Mouse (Mus musculus) liver, postnatal 0 days (tissue): ENCODE measurements around the gene Wfdc3. TPM values are rescaled to one million over a fixed set of nuclear protein-coding genes. Genes with fewer than 3 reads are reported as not detected.
A peak's percentile ranks its signal among the peaks of the same experiment; 100 is the strongest.

Experiments used
- ATAC-seq: fragments of 200-750 bp; cut with Nextera tagmentation; 2 replicates; pipeline ENCODE4 v1.8.0; 2017; ENCODE audit warnings: mild to moderate bottlenecking, moderate library complexity
- DNase-seq: peaks from one replicate; pipeline ENCODE4 v3.0.0-alpha.2; 2016
- H3K27ac ChIP-seq: fragments of 300-500 bp; sonication (generic); 2 replicates; pipeline ENCODE4 v1.5.1; 2014; ENCODE audit warnings: antibody characterized with exemption, moderate library complexity, mild to moderate bottlenecking, low read depth
- H3K27me3 ChIP-seq: fragments of 300-500 bp; sonication (generic); 2 replicates; pipeline ENCODE4 v1.6.1; 2014; ENCODE audit warnings: low read length, control low read depth, mixed read lengths; ENCODE audit not compliant: insufficient read depth
- H3K36me3 ChIP-seq: fragments of 300-500 bp; sonication (generic); replicated peaks from 2 replicates; pipeline ENCODE4 v1.6.1; 2014; ENCODE audit warnings: mild to moderate bottlenecking, control low read depth, low read length, moderate library complexity, mixed read lengths; ENCODE audit not compliant: insufficient read depth
- H3K4me1 ChIP-seq: fragments of 300-500 bp; sonication (generic); 2 replicates; pipeline ENCODE4 v1.6.1; 2014; ENCODE audit warnings: antibody characterized with exemption, mild to moderate bottlenecking, control low read depth; ENCODE audit not compliant: insufficient read depth
- H3K4me2 ChIP-seq: fragments of 300-500 bp; sonication (generic); 2 replicates; pipeline ENCODE4 v1.6.1; 2014; ENCODE audit warnings: low read depth, mild to moderate bottlenecking, low read length, moderate library complexity, mixed read lengths
- H3K4me3 ChIP-seq: fragments of 300-500 bp; sonication (generic); 2 replicates; pipeline ENCODE4 v1.5.1; 2014; ENCODE audit warnings: low read depth, low read length
- H3K9ac ChIP-seq: fragments of 300-500 bp; sonication (generic); replicated peaks from 2 replicates; pipeline ENCODE4 v1.6.1; 2014; ENCODE audit warnings: mild to moderate bottlenecking, moderate library complexity
- H3K9me3 ChIP-seq: fragments of 300-500 bp; sonication (generic); 2 replicates; pipeline ENCODE4 v1.6.1; 2016; ENCODE audit warnings: mild to moderate bottlenecking, control low read depth, low read length, mixed read lengths
- CTCF ChIP-seq: sonication (generic); IDR thresholded peaks from 2 replicates; pipeline ENCODE4 v1.5.1; 2016; ENCODE audit warnings: antibody characterized with exemption, low read depth
- EP300 ChIP-seq: IDR thresholded peaks from 2 replicates; pipeline ENCODE4 v1.6.1; 2016; ENCODE audit warnings: antibody characterized with exemption, low read depth, mild to moderate bottlenecking
- WGBS: fragments of 180-500 bp; shearing (Covaris S2); extraction: QIAGEN DNeasy Blood & Tissue Kit; methylation state at CpG from one replicate; pipeline ENCODE4 v1.1.7; 2014; ENCODE audit not compliant: insufficient replicate concordance; 5-methylcytosine and 5-hydroxymethylcytosine counted together
- polyA plus RNA-seq: library from polyadenylated mRNA; unstranded; fragments of >200 nt; fragmentation: Nextera tagmentation; extraction: Ambion mirVana; gene quantifications from 2 replicates; pipeline ENCODE4 v1.2.1, GENCODE M21; 2015

Wfdc3 gene
- polyA plus RNA-seq, 1 experiment from 2014 or later, result 2.0 TPM

DNA sequence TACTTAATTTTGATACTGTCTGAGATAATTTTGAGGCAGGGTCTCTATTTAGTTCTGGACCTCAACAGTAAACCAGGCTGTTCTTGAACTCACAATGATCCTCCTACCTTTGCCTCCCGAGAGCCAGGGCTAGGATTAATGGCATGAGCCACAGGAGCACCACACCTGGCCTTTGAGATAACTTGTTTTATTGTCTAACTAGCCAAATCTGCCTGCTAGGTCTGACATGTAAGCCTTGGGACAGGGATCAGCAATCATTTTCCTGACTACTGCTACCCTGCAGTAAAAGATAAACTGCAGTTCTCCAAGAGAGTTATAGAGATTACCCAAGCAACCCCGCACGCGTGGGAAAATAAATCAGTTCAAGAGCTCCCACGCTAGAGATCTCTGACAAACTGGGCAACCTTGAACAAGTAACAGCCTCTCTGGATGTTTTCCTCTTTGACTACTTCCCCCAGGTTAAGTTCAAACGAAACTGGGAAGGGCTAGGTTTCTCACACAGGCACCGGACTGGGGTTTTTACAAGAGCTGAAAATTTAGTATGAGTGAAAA is 39.2 kb upstream of the Wfdc3 start:
- Histone ChIP-seq H3K9me3 (no peaks in the 10 kb centered on the region), H3K36me3 (peaks cover 4% of the 10 kb centered on the region), H3K27me3 (no peaks in the 10 kb centered on the region), H3K27ac (peak overlapping the region; percentile 98), H3K9ac (peak overlapping the region; percentile 89), H3K4me2 (peak overlapping the region; percentile 99), H3K4me1 (peaks cover 32% of the 10 kb centered on the region), H3K4me3 (peak overlapping the region; percentile 74)
- 8% methylated on average over 7 of the region's 7 CpGs for WGBS
- DNase-seq (no peak), ATAC-seq (no peak)
- TF ChIP-seq CTCF (no peak), EP300 (no peak)

GRCm38 (mm10) chr2:164783926-164784581 is 38.3 kb upstream of the Wfdc3 start:
- peaks cover 4% of the 10 kb centered on the region for H3K36me3 ChIP-seq
- no peak overlapping the region for H3K27ac ChIP-seq
- 73% methylated on average over 7 of the region's 7 CpGs for WGBS
- no peak overlapping the region for H3K4me3 ChIP-seq
- peaks cover 32% of the 10 kb centered on the region for H3K4me1 ChIP-seq
- ATAC-seq (no peak), DNase-seq (no peak)
- H3K4me2 ChIP-seq, result peak overlapping the region; percentile 99; the same call in 1 of the 2 replicates
- no peak overlapping the region for H3K9ac ChIP-seq
- H3K27me3 ChIP-seq, result no peaks in the 10 kb centered on the region
- no peaks in the 10 kb centered on the region for H3K9me3 ChIP-seq
- no peak for TF ChIP-seq EP300
- TF ChIP-seq CTCF, result peak; percentile 60

- no peaks in the 10 kb centered on the region for H3K36me3 ChIP-seq
- H3K27ac ChIP-seq, result no peak overlapping the region
- H3K4me1 ChIP-seq, result peaks cover 19% of the 10 kb centered on the region
- WGBS, result 78% methylated on average over 4 of the region's 4 CpGs
- no peak overlapping the region for H3K9ac ChIP-seq
- H3K27me3 ChIP-seq, result no peaks in the 10 kb centered on the region
- no peak for TF ChIP-seq CTCF
- no peak for TF ChIP-seq EP300
- DNase-seq (no peak), ATAC-seq (no peak)
- H3K9me3 ChIP-seq, result no peaks in the 10 kb centered on the region
- H3K4me3 ChIP-seq, result no peak overlapping the region
- no peak overlapping the region for H3K4me2 ChIP-seq
Observed at GRCm38 (mm10) chr2:164781876-164782275, 36.1 kb upstream of the Wfdc3 start.

DNA sequence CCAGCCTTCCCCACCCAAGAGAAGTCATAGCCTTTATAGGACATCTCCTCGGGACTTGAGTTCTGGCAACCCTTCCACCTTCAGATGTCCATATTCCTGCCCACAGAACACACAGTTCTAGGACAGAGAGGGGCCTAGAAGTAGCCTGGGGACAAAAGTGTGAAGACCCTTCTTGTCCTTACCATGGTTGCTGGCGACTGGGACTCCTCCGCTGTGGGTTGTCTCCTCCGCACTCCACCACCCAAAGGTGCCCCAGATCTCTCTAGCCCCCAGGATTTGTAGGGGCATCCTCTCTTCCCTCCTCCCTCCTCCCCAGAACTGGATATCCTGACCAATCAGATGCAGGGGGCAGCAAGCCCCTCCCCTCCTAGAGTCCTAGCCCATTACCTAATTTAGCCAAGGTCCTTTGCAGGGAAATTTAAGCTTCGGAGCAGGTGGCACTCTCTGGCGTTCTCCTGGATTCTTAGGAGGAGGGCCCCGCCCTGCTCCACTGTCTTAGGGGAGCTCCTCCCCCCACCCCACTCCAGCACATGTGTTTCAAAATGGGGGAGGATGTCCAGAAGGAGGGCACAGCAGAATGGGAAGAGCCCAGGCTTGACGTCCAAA is 33.9 kb upstream of the Wfdc3 start, which contains the start of gene Tnnc2:
Gene Tnnc2 (minus strand): TSS at position 487 of the 606 bp plus-strand sequence.
- WGBS, result 65% methylated on average over 8 of the region's 8 CpGs
- no peak within 1 kb of the TSS for H3K4me3 ChIP-seq
- no peak within 1 kb of the TSS for H3K9ac ChIP-seq
- peaks cover 4% of the 10 kb centered on the region for H3K4me1 ChIP-seq
- H3K9me3 ChIP-seq, result no peaks in the 10 kb centered on the region
- H3K4me2 ChIP-seq, result no peak within 1 kb of the TSS
- TF ChIP-seq CTCF (no peak), EP300 (no peak)
- ATAC-seq (no peak), DNase-seq (no peak)
- no peaks in the 10 kb centered on the region for H3K36me3 ChIP-seq
- H3K27me3 ChIP-seq, result peaks cover 6% of the 10 kb centered on the region; the same call in 1 of the 2 replicates
- no peak within 1 kb of the TSS for H3K27ac ChIP-seq

DNA sequence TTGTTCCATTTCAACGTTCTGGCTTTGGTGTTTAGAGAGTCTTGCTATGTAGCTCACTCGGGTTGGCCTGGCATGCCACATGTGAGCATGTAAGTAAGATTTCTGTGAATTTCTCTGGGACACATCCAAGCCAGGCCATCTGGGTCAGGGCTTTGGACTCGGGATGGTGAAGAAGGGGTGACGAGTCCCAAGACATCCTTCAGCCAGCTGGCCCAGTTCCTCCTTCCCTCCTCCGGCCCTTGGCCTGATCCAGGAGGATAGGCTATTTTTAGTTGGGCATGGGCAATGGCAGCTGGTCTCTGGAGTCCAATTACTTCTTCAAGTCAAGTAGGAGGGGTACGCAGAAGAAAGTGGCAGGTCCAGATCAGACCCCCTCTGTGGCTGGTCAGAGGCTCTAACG is 33.1 kb upstream of the Wfdc3 start:
- WGBS, result 79% methylated on average over 7 of the region's 7 CpGs
- Histone ChIP-seq H3K4me3 (no peak overlapping the region), H3K36me3 (no peaks in the 10 kb centered on the region), H3K4me1 (peaks cover 3% of the 10 kb centered on the region), H3K27ac (no peak overlapping the region), H3K4me2 (no peak overlapping the region), H3K9ac (no peak overlapping the region), H3K27me3 (peaks cover 6% of the 10 kb centered on the region; the same call in 1 of the 2 replicates), H3K9me3 (no peaks in the 10 kb centered on the region)
- no peak for TF ChIP-seq EP300
- no peak for TF ChIP-seq CTCF
- DNase-seq, result no peak
- ATAC-seq, result no peak

DNA sequence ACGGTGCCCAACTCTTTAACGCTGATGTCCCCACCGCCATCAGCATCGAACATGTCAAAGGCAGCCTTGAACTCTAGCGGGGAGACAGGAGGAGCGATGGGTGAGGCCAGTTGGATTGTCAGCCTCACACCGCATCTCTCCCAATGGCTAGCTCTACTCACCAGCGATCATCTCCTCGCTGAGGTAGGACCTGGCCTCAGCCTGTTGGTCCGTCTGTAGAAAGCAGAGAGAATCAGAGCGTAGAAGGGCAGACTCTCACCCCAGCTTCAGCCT is 32.2 kb upstream of the Wfdc3 start:
- DNase-seq (no peak), ATAC-seq (no peak)
- 88% methylated on average over 11 of the region's 11 CpGs for WGBS
- Histone ChIP-seq H3K4me3 (no peak overlapping the region), H3K27ac (no peak overlapping the region), H3K4me1 (peaks cover 8% of the 10 kb centered on the region), H3K4me2 (no peak overlapping the region), H3K36me3 (peaks cover 7% of the 10 kb centered on the region; the same call in 1 of the 2 replicates), H3K9me3 (no peaks in the 10 kb centered on the region), H3K27me3 (peaks cover 6% of the 10 kb centered on the region; the same call in 1 of the 2 replicates), H3K9ac (no peak overlapping the region)
- no peak for TF ChIP-seq CTCF
- TF ChIP-seq EP300, result no peak
